Mouse (Mus musculus) pancreas, adult 10 weeks (tissue): ENCODE measurements around the gene Obsl1. TPM values are rescaled to one million over a fixed set of nuclear protein-coding genes. Genes with fewer than 3 reads are reported as not detected.

ENCODE experiments used
- polyA plus RNA-seq: library from polyadenylated mRNA; stranded (reverse); fragments of 350-450 nt; fragmentation: Illumina TruSeq; extraction: RNeasy Lipid Tissue Mini Kit (QIAGEN cat#74804); gene quantifications from one replicate; pipeline ENCODE4 v1.2.3, GENCODE M21; 2015; ENCODE audit warnings: low read depth, low replicate concordance; ENCODE audit not compliant: insufficient read depth

Gene Obsl1
- 5.5 TPM for polyA plus RNA-seq

DNA sequence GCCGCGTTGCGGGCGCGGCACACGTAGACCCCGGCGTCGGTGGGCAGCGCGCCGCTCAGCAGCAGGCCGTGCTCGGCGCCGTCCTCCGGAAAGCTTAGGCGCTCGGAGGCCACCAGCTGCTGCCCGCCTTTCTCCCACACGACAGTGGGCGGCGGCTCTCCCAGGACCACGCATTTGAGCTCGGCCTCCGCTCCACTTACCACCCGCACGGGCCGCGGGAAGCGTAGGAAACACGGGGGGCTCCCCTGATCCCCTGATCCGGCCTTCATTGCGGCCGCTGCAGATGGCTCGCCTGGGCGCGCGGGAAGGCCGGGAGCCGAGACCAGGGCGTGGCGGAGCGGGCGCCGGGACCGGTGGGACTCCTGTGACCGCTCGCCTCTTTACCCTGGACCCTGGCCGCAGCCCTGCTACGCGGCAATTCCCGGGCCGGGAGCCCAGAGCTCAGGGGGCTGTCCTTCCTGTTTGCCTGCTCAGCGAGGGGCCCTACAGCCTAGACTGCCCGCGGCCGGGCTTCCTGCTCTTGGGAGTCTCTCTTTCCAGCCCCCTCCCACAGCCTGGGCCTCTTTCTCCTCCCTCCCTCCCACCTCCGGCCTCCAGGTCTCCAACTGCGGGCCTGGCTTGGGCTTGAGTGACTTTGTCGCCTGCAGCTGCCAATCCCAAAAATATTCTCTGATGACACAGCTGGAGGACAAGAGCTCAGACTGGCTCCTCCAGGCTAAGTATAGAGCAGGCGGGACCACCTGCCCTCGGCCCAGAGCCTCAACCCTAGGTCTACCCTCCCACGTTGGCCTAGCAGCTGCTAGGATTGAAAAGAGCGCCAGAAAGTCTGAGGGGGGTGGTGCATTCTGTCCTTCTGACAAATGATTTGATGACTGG, at the start of gene Obsl1:
Gene Obsl1, minus strand, starts transcription at position 497 of the 876 bp plus-strand sequence.

DNA sequence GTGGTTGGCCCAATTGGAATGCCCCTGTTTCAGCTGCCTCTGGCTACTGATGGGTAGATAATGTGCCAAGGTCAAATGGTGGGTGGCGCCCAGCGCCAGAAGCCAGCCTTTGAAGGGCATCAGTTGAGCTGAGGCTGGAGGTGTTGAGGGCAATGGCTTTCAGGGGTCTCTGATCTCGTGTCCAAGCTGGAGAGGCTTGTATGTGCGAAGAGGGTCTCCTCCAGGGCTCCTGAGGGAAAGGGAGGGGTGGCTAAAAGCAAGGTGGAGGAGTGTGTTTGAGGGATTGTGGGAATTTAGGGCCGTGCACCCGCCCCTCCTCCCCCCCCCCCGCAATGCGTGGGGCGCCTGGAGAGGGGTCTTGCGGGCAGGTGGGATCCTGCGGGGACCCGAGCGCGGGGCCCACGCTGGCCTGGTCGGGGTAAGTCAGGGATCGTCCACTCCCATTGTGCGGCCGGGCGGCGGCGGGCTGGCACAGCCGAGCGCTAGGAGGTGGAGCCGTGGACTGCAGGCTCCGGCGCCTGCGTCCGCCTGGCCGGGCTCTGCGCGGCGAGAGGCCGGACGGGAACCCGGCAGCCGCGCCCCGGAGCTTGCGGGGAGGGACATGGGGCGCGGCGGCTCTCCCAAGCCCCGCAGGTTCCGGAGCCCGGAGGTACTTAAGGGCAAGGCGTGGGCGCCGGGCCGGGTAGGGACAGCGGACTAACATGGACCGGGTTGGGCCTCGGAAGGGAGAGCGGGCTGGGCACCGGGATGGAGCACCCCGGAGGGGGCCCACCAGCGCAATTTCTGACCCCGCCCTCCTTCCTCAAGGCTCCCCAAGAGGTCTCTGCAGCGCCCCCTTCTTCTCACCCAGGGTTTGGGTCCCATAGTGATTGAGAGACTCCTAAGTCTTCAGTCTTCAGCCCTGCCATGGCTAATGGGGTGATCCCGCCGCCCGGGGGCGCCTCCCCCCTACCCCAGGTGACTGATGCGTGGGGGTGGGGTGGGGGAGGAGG, 40.0 kb upstream of the Obsl1 start, which contains the start of gene Slc4a3:
Gene Slc4a3, plus strand, starts transcription at position 302 of the 992 bp plus-strand sequence.

DNA sequence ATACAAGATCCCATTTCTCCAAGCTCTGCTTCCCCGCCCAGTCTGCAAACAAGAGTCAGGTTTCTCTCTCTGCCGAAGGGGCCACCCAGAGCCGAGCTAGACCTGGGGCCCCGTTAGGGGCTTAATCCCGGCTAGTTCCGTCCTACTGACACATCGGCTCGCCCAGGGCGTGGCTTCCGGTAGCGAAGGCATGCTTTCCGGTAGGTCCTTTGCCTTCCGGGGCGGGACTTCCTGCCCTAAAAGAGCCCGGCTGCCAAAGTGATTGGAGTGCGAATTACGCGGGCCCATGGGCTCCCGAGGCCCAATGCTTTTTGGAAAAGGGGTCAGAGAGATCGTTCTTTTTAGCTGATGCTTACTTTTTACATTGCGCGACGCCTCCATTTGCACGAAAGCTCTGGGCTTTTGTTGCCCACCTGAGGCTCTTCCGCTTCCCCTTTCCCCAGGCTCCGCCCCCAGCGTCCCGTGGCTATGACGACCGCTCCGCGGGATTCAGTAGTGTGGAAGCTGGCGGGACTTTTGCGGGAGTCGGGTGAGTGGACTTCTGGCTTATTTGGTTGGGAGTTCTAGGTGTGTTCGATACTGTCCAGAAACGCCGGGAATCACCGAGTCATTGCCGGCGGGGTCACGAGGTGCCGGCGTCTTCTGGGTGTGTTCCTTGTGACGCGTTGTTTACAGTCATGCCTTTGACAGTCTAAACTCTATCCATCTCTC, 15.2 kb upstream of the Obsl1 start, which contains the start of gene Stk11ip:
Gene Stk11ip, plus strand, starts transcription at position 209 of the 711 bp plus-strand sequence.

DNA sequence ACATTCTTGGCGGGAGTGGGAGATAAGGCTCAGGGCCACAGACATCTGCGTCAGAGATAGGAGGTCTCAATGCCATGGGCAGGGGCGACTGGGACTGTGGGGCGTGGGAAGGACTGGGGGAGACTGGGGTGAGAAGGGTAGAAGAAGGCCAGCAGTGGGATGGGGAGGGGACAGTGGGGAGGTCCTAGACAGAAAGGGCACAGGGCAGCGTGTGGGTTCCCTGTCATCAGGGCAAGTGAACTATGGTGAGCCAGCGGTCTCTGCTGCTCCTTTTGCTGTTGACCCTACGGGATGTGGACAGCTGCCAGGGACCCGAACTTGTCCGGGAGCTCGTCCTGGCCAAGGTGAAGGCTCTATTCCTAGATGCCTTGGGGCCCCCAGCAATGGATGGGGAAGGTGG, 754 bp upstream of the Obsl1 start, which contains the start of gene Inha:
Gene Inha, plus strand, starts transcription at position 72 of the 400 bp plus-strand sequence.

DNA sequence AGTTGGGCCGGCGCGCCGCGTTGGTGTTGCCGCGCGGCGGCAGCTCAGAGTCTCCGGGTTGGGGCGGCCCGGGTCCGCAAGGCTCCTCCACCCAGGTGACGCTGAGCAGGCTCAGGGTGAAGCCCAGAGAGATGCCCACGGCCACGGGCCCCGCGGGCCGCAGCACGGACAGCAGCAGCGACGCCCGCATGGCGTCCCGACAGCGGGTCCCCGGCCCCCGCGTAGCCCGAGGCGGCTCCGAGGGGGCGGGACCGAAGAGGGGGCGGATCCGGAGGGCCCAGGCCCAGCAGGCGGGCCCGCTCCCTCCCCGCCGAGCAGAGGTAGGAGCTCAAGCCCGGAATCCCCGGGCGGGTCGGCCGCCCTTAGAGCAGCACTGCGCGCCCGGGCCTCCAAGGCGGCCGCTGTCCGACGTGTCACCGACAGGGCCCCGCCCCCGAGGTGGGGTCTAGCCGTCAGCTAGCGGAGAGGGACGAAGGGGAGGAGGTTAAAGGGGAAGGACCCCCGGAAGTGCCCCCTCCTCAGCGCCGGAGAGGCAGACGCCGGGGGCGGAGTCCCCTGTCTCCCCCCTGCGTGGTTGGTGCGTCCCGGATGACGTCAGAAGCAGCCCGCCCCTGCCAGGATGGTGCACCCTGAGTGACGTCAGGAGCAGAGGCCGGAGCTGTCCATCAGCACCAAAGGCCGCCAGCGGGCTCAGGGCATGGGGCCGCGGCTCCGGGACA, 27.2 kb downstream of the Obsl1 start, which contains the start of the genes Chpf and Tmem198:
Gene Chpf, minus strand, starts transcription at position 392 of the 719 bp plus-strand sequence.
Gene Tmem198, plus strand, starts transcription at position 617 of the 719 bp plus-strand sequence.

DNA sequence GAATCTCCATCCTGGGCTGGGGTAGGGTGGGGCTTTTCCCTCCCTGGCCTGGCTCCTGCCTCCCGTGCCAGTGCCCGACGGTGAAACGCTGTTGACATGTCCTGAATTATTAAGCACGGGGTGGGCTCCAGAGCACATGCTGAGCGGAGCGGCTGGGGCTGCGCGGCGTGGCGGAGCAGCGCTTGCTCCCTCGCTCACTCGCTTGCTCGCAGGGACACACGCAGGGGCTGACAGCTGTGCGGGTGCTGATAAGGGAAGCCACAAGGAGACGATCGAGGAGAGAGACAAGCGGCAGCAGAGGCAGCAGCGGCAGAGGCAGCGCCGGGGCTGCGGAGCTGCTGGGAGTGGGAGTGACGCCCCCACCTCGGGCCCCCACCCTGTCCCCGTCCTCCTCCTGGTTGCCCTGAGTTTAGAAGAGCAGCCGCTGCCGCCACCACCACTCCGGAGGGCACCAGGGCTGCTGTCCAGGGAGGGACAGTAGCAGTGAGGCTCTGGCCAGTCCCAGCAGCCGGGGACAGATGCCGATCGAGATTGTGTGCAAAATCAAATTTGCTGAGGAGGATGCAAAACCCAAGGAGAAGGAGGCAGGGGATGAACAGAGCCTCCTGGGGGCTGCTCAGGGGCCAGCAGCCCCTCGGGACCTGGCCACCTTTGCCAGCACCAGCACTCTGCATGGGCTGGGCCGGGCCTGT, 55.8 kb downstream of the Obsl1 start, which contains the start of gene Asic4:
Gene Asic4, plus strand, starts transcription at position 123 of the 692 bp plus-strand sequence.

DNA sequence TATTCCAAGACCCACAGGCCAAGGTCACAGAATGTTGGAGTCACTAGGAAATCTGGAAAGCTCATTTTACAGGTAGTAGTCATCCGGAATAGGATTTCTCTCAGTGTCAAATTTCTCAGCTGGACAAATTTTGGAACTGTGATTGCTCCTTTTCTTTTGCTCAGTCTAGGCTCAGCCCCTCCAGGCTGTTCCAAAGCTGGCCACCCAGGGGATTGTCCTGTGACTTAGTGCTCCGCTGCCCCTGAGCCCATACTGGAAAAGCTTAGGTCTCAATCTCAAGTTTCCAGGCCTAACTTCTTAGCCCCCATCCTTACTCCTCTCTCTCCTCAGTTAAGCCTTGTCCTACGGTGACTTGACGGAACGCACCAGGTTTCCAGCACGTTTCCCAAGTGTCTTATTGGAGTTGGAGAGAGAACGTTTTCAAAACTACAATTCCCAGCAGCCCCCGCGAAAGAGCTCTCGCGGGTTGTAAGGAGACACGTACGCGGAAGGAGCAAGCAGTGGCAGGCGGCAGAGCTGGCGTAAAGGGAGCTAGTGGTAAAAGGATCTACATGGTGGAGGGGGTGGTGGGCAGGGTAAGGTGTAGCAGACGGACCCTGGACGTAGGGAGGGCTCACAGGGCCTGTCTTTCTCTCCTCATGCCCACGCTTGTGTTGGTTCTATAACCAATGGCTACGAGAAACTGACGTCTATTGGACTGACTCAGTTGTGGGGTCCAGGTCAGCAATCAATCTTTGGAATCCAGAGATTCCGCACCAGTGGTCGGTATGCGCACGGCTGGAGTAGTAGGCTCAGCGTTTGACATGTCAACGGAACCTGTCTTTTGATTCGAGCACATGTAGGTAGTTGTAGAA, 70.5 kb downstream of the Obsl1 start, which contains the start of gene Gmppa:
Gene Gmppa, plus strand, starts transcription at position 456 of the 854 bp plus-strand sequence.

Other genes starting within 250 kb of the Obsl1 start
- 16.1 TPM for gene Ptprn, start 241.9 kb downstream of the Obsl1 start, polyA plus RNA-seq
- gene Resp18, start 228.0 kb downstream of the Obsl1 start, polyA plus RNA-seq, result 153 TPM
- 22.2 TPM for gene Dnpep, start 188.5 kb downstream of the Obsl1 start, polyA plus RNA-seq
- 10.5 TPM for gene Des, start 146.1 kb downstream of the Obsl1 start, polyA plus RNA-seq
- gene Speg, start 131.2 kb downstream of the Obsl1 start, polyA plus RNA-seq, result 4.0 TPM
- gene Gmppa, start 70.5 kb downstream of the Obsl1 start, polyA plus RNA-seq, result 102 TPM
- not detected for gene Asic4, start 56.0 kb downstream of the Obsl1 start, polyA plus RNA-seq
- gene Chpf, start 27.1 kb downstream of the Obsl1 start, polyA plus RNA-seq, result 8.8 TPM
- 0.55 TPM for gene Tmem198, start 26.9 kb downstream of the Obsl1 start, polyA plus RNA-seq
- 6.6 TPM for gene Inha, start 625 bp upstream of the Obsl1 start, polyA plus RNA-seq
- gene Stk11ip, start 15.1 kb upstream of the Obsl1 start, polyA plus RNA-seq, result 4.8 TPM
- gene Slc4a3, start 39.8 kb upstream of the Obsl1 start, polyA plus RNA-seq, result 6.9 TPM